Mouse (Mus musculus) natural killer cell, adult 2 months (primary cell): Measurements from ENCODE around the gene St6galnac3.

Experiments used
- DNase-seq, 2 experiments: peaks; one replicate each; pipeline ENCODE4 v3.0.0; 2022; ENCODE audit warnings: low spot score in 2 of 2

Gene St6galnac3

GRCm38 (mm10) chr3:153148887-153149286 is 576.1 kb downstream of the St6galnac3 start:
- DNase-seq: no peak
